Mouse (Mus musculus) brown adipose tissue, adult 24 weeks (tissue): ENCODE measurements around the gene Cd63. TPM values are rescaled to one million over a fixed set of nuclear protein-coding genes. Genes with fewer than 3 reads are reported as not detected.
A peak's percentile ranks its signal among the peaks of the same experiment; 100 is the strongest.

Source experiments
- H3K27ac ChIP-seq: fragments of 200-500 bp; replicated peaks from 2 replicates; pipeline ENCODE4 v1.5.1; 2012; ENCODE audit warnings: low read depth, mild to moderate bottlenecking, low read length
- H3K4me1 ChIP-seq: fragments of 200-500 bp; 2 replicates; pipeline ENCODE4 v1.6.1; 2012; ENCODE audit warnings: low read length, mixed read lengths; ENCODE audit not compliant: control insufficient read depth, insufficient read depth, insufficient read length
- H3K4me3 ChIP-seq: fragments of 200-500 bp; 2 replicates; pipeline ENCODE4 v1.5.1; 2012; ENCODE audit warnings: low read depth, mild to moderate bottlenecking, low read length, moderate library complexity; ENCODE audit not compliant: insufficient read depth
- polyA plus RNA-seq: library from polyadenylated mRNA; stranded (reverse); fragments of >200 nt; gene quantifications from 2 replicates; pipeline ENCODE4 v1.2.4, GENCODE M21; 2012; ENCODE audit not compliant: missing spikeins, insufficient read depth, insufficient read length

Gene Cd63
- polyA plus RNA-seq, 1 experiment = 59.5 TPM

- peaks cover 2% of the 10 kb centered on the region; the same call in 1 of the 2 replicates for H3K4me1 ChIP-seq
- H3K4me3 ChIP-seq = no peak overlapping the region
- H3K27ac ChIP-seq = peak overlapping the region; percentile 76
These were observed 30.7 kb downstream of the Cd63 start for GRCm38 (mm10) chr10:128931441-128931840.

- Histone ChIP-seq H3K4me1 (peaks cover 5% of the 10 kb centered on the region; the same call in 1 of the 2 replicates), H3K4me3 (peak within 1 kb of the TSS; percentile 70), H3K27ac (peak within 1 kb of the TSS; percentile 24; the same call in 1 of the 2 replicates)
These were observed 32.8 kb downstream of the Cd63 start, which contains the start of gene Itga7 for GRCm38 (mm10) chr10:128933574-128933973. Gene Itga7 (plus strand): TSS chr10:128933818.

- peaks cover 5% of the 10 kb centered on the region; the same call in 1 of the 2 replicates for H3K4me1 ChIP-seq
- H3K4me3 ChIP-seq = peak overlapping the region; percentile 70
- peak overlapping the region; percentile 24; the same call in 1 of the 2 replicates for H3K27ac ChIP-seq
These were observed 33.4 kb downstream of the Cd63 start for GRCm38 (mm10) chr10:128933976-128934721.

GRCm38 (mm10) chr10:128934997-128935787 lies 34.4 kb downstream of the Cd63 start:
- peak overlapping the region; percentile 70 for H3K4me3 ChIP-seq
- peak overlapping the region; percentile 71 for H3K27ac ChIP-seq

GRCm38 (mm10) chr10:128935826-128936440 lies 35.1 kb downstream of the Cd63 start:
- H3K4me3 ChIP-seq = peak overlapping the region; percentile 70
- peak overlapping the region; percentile 71 for H3K27ac ChIP-seq
- peaks cover 5% of the 10 kb centered on the region; the same call in 1 of the 2 replicates for H3K4me1 ChIP-seq

More at GRCm38 (mm10) chr10:128934997-128935787, 34.4 kb downstream of the Cd63 start:
- peaks cover 5% of the 10 kb centered on the region; the same call in 1 of the 2 replicates for H3K4me1 ChIP-seq

GRCm38 (mm10) chr10:128937756-128938390 lies 37.1 kb downstream of the Cd63 start:
- H3K4me3 ChIP-seq = no peak overlapping the region

GRCm38 (mm10) chr10:128938457-128938856 lies 37.7 kb downstream of the Cd63 start:
- 0 out of 2 replicates have a peak overlapping the region, but pooled peaks have one; percentile 8 for H3K4me3 ChIP-seq
- H3K4me1 ChIP-seq = peaks cover 5% of the 10 kb centered on the region; the same call in 1 of the 2 replicates
- peak overlapping the region; percentile 99 for H3K27ac ChIP-seq

More at GRCm38 (mm10) chr10:128937756-128938390, 37.1 kb downstream of the Cd63 start:
- H3K4me1 ChIP-seq = peaks cover 5% of the 10 kb centered on the region; the same call in 1 of the 2 replicates
- H3K27ac ChIP-seq = peak overlapping the region; percentile 99

- H3K27ac ChIP-seq = peak overlapping the region; percentile 99
- H3K4me1 ChIP-seq = peaks cover 5% of the 10 kb centered on the region; the same call in 1 of the 2 replicates
- H3K4me3 ChIP-seq = no peak overlapping the region
These were observed 38.2 kb downstream of the Cd63 start for GRCm38 (mm10) chr10:128938974-128939373.

- H3K4me1 ChIP-seq = peaks cover 3% of the 10 kb centered on the region; the same call in 1 of the 2 replicates
- no peak overlapping the region for H3K27ac ChIP-seq
These were observed 39.8 kb downstream of the Cd63 start for GRCm38 (mm10) chr10:128940475-128941061.

GRCm38 (mm10) chr10:128945675-128946074 lies 44.9 kb downstream of the Cd63 start:
- Histone ChIP-seq H3K4me3 (no peak overlapping the region), H3K4me1 (no peaks in the 10 kb centered on the region), H3K27ac (no peak overlapping the region)

More at GRCm38 (mm10) chr10:128940475-128941061, 39.8 kb downstream of the Cd63 start:
- no peak overlapping the region for H3K4me3 ChIP-seq

GRCm38 (mm10) chr10:128947496-128947895 lies 46.7 kb downstream of the Cd63 start:
- Histone ChIP-seq H3K27ac (no peak overlapping the region), H3K4me3 (no peak overlapping the region), H3K4me1 (no peaks in the 10 kb centered on the region)

GRCm38 (mm10) chr10:128950208-128950887 lies 49.6 kb downstream of the Cd63 start:
- Histone ChIP-seq H3K4me3 (no peak overlapping the region), H3K27ac (no peak overlapping the region), H3K4me1 (no peaks in the 10 kb centered on the region)

- no peak overlapping the region for H3K27ac ChIP-seq
- H3K4me1 ChIP-seq = no peaks in the 10 kb centered on the region
- H3K4me3 ChIP-seq = no peak overlapping the region
These were observed 57.6 kb downstream of the Cd63 start for GRCm38 (mm10) chr10:128958340-128958739.
